Mouse (Mus musculus): ENCODE data around the gene Gnb4. TPM values are rescaled to one million over a fixed set of nuclear protein-coding genes. Genes with fewer than 3 reads are reported as not detected.

Gene Gnb4
- polyA plus RNA-seq, 1 experiment from 2014 or later = 27.2 TPM

DNA sequence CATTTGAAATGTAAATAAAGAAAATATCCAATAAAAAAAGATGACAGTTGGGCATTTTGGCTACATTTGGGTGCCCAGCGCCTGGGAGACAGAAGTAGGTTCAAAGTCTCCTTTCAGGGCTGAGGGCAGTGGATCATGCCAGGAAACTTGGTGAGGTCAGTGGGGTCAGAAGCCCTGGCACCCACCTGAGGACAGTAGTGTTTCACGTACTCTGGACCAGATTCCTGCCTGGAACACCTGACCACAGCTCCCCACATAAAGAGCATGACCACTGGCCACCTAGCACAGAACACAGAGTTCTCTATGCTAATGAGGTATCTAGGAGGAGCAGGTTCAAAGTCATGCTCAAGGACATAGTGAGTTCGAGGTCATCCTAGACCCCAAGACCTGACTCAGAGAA, 41.2 kb downstream of the Gnb4 start:
- DNase-seq (ENCODE audit: low spot score) = no peak
- no peak overlapping the region for H3K27ac ChIP-seq (ENCODE audit: low read depth, low read length)
- no peak for ATAC-seq (replicated peaks; ENCODE audit: low FRiP score)
- no peaks in the 10 kb centered on the region for H3K4me1 ChIP-seq (replicated peaks; ENCODE audit: control insufficient read depth, insufficient read depth, low read length)
- 91% methylated on average over 3 of the region's 3 CpGs for WGBS
- H3K9me3 ChIP-seq (ENCODE audit: control insufficient read depth, low read length) = no peaks in the 10 kb centered on the region
- peaks cover 9% of the 10 kb centered on the region; the same call in 1 of the 2 replicates for H3K36me3 ChIP-seq (ENCODE audit: control insufficient read depth, insufficient read depth, low read length)
- no peaks in the 10 kb centered on the region for H3K27me3 ChIP-seq (replicated peaks; ENCODE audit: control insufficient read depth, insufficient read depth, low read length)
- no peak overlapping the region for H3K4me2 ChIP-seq
- no peak overlapping the region for H3K9ac ChIP-seq (ENCODE audit: low read depth, low read length)
- H3K4me3 ChIP-seq (ENCODE audit: low read depth, low read length) = no peak overlapping the region

DNA sequence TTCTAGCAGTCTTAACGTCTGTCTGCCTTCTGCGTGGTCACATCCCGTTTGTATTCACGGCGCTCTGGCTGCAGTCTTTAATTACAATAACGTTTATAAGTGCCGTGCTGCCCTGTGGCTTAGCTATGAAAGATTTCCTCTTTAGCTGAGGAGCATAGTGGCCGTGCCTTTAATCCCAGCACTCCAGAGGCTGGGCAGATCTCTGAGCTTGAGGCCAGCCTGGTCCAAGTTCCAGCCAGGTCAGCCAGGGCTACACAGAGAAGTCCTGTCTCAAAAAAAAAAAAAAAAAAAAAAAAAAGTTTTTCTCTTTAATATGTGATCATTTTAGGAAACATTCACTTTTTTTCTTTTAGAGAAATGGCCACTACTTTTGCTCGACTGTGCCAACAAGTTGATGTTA, 42.5 kb downstream of the Gnb4 start:
- ATAC-seq (replicated peaks; ENCODE audit: low FRiP score) = no peak
- no peaks in the 10 kb centered on the region for H3K4me1 ChIP-seq (replicated peaks; ENCODE audit: control insufficient read depth, insufficient read depth, low read length)
- WGBS = 85% methylated on average over 9 of the region's 9 CpGs
- DNase-seq (ENCODE audit: low spot score) = no peak
- H3K27me3 ChIP-seq (replicated peaks; ENCODE audit: control insufficient read depth, insufficient read depth, low read length) = no peaks in the 10 kb centered on the region
- no peak overlapping the region for H3K4me3 ChIP-seq (ENCODE audit: low read depth, low read length)
- no peaks in the 10 kb centered on the region for H3K9me3 ChIP-seq (ENCODE audit: control insufficient read depth, low read length)
- peaks cover 16% of the 10 kb centered on the region for H3K36me3 ChIP-seq (ENCODE audit: control insufficient read depth, insufficient read depth, low read length)
- no peak overlapping the region for H3K27ac ChIP-seq (ENCODE audit: low read depth, low read length)
- H3K9ac ChIP-seq (ENCODE audit: low read depth, low read length) = no peak overlapping the region
- H3K4me2 ChIP-seq = no peak overlapping the region

- Histone ChIP-seq H3K4me2 (no peak overlapping the region), H3K27me3 (replicated peaks; ENCODE audit: control insufficient read depth, insufficient read depth, low read length) (no peaks in the 10 kb centered on the region), H3K27ac (ENCODE audit: low read depth, low read length) (no peak overlapping the region), H3K9me3 (ENCODE audit: control insufficient read depth, low read length) (peaks cover 4% of the 10 kb centered on the region; the same call in 1 of the 2 replicates), H3K4me3 (ENCODE audit: low read depth, low read length) (no peak overlapping the region), H3K4me1 (replicated peaks; ENCODE audit: control insufficient read depth, insufficient read depth, low read length) (no peaks in the 10 kb centered on the region), H3K36me3 (ENCODE audit: control insufficient read depth, insufficient read depth, low read length) (peaks cover 24% of the 10 kb centered on the region), H3K9ac (ENCODE audit: low read depth, low read length) (no peak overlapping the region)
- DNase-seq (ENCODE audit: low spot score) = no peak
- 90% methylated on average over 2 of the region's 2 CpGs for WGBS
- ATAC-seq (replicated peaks; ENCODE audit: low FRiP score) = no peak
These were observed 43.3 kb downstream of the Gnb4 start for GRCm38 (mm10) chr3:32573086-32573485.

DNA sequence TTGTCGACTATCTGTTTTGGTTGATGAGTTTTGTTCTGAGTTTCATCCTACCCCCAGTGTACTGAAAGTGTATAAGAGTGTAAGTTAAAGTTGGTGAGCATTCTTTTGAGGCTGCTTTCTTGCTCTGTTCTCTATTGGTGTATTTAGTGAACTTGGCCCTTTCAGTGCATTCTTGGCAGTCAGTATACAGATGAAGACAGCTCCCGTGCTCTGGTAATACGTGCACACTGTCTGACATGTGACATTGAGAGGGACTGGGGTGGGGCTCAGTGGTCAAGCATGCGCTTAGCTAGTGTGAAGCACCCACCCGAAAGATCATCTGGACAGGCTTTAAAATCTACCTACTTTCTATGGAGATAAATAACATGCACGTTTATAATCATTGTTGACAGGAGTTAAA, 53.0 kb downstream of the Gnb4 start:
- DNase-seq (ENCODE audit: low spot score) (no peak), ATAC-seq (replicated peaks; ENCODE audit: low FRiP score) (no peak)
- no peaks in the 10 kb centered on the region for H3K27me3 ChIP-seq (replicated peaks; ENCODE audit: control insufficient read depth, insufficient read depth, low read length)
- H3K4me1 ChIP-seq (replicated peaks; ENCODE audit: control insufficient read depth, insufficient read depth, low read length) = no peaks in the 10 kb centered on the region
- no peak overlapping the region for H3K27ac ChIP-seq (ENCODE audit: low read depth, low read length)
- peaks cover 30% of the 10 kb centered on the region for H3K36me3 ChIP-seq (ENCODE audit: control insufficient read depth, insufficient read depth, low read length)
- no peak overlapping the region for H3K4me3 ChIP-seq (ENCODE audit: low read depth, low read length)
- H3K9ac ChIP-seq (ENCODE audit: low read depth, low read length) = no peak overlapping the region
- no peak overlapping the region for H3K4me2 ChIP-seq
- H3K9me3 ChIP-seq (ENCODE audit: control insufficient read depth, low read length) = peaks cover 3% of the 10 kb centered on the region; the same call in 1 of the 2 replicates
- WGBS = 88% methylated on average over 6 of the region's 6 CpGs

DNA sequence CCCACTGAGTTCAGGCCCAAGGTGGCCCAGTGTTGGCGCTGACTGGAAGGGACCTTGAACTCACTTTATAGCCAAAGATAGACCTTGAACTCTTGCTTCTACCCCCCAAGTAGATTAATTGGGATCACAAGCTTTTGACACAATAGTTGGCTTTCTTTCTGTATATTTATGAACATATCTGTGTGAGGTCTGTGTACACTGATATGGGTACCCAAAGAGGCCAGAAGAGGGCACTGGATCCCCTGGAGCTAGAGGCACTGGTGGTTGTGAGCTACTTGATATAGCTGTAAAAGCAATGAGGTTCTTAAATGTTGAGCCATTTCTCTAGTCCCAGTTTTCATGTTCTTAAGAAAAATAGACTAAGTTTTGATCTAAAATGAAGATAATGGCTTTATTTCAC, 63.3 kb downstream of the Gnb4 start:
- H3K27me3 ChIP-seq (replicated peaks; ENCODE audit: control insufficient read depth, insufficient read depth, low read length) = no peaks in the 10 kb centered on the region
- ATAC-seq (replicated peaks; ENCODE audit: low FRiP score) (0 out of 2 replicates have a peak, but pooled peaks have one; percentile 49), DNase-seq (ENCODE audit: low spot score) (no peak)
- H3K9me3 ChIP-seq (ENCODE audit: control insufficient read depth, low read length) = no peaks in the 10 kb centered on the region
- peaks cover 8% of the 10 kb centered on the region; the same call in 1 of the 2 replicates for H3K36me3 ChIP-seq (ENCODE audit: control insufficient read depth, insufficient read depth, low read length)
- H3K27ac ChIP-seq (ENCODE audit: low read depth, low read length) = no peak overlapping the region
- H3K9ac ChIP-seq (ENCODE audit: low read depth, low read length) = no peak overlapping the region
- no peaks in the 10 kb centered on the region for H3K4me1 ChIP-seq (replicated peaks; ENCODE audit: control insufficient read depth, insufficient read depth, low read length)
- 97% methylated on average over 1 of the region's 1 CpGs for WGBS
- no peak overlapping the region for H3K4me3 ChIP-seq (ENCODE audit: low read depth, low read length)
- H3K4me2 ChIP-seq = no peak overlapping the region

- H3K36me3 ChIP-seq (ENCODE audit: control insufficient read depth, insufficient read depth, low read length) = peaks cover 11% of the 10 kb centered on the region; the same call in 1 of the 2 replicates
- 86% methylated on average over 5 of the region's 5 CpGs for WGBS
- DNase-seq (ENCODE audit: low spot score) (no peak), ATAC-seq (replicated peaks; ENCODE audit: low FRiP score) (no peak)
- H3K27ac ChIP-seq (ENCODE audit: low read depth, low read length) = no peak overlapping the region
- H3K27me3 ChIP-seq (replicated peaks; ENCODE audit: control insufficient read depth, insufficient read depth, low read length) = no peaks in the 10 kb centered on the region
- H3K9ac ChIP-seq (ENCODE audit: low read depth, low read length) = no peak overlapping the region
- peaks cover 6% of the 10 kb centered on the region; the same call in 1 of the 2 replicates for H3K4me1 ChIP-seq (replicated peaks; ENCODE audit: control insufficient read depth, insufficient read depth, low read length)
- no peak overlapping the region for H3K4me2 ChIP-seq
- no peaks in the 10 kb centered on the region for H3K9me3 ChIP-seq (ENCODE audit: control insufficient read depth, low read length)
- no peak overlapping the region for H3K4me3 ChIP-seq (ENCODE audit: low read depth, low read length)
These were observed 78.3 kb downstream of the Gnb4 start for GRCm38 (mm10) chr3:32538091-32538490.

GRCm38 (mm10) chr3:32537556-32537955, 78.8 kb downstream of the Gnb4 start:
- H3K9ac ChIP-seq (ENCODE audit: low read depth, low read length) = no peak overlapping the region
- H3K27ac ChIP-seq (ENCODE audit: low read depth, low read length) = no peak overlapping the region
- peaks cover 6% of the 10 kb centered on the region; the same call in 1 of the 2 replicates for H3K4me1 ChIP-seq (replicated peaks; ENCODE audit: control insufficient read depth, insufficient read depth, low read length)
- no peaks in the 10 kb centered on the region for H3K9me3 ChIP-seq (ENCODE audit: control insufficient read depth, low read length)
- H3K4me3 ChIP-seq (ENCODE audit: low read depth, low read length) = no peak overlapping the region
- 78% methylated on average over 1 of the region's 1 CpGs for WGBS
- H3K36me3 ChIP-seq (ENCODE audit: control insufficient read depth, insufficient read depth, low read length) = peaks cover 11% of the 10 kb centered on the region; the same call in 1 of the 2 replicates
- ATAC-seq (replicated peaks; ENCODE audit: low FRiP score) (no peak), DNase-seq (ENCODE audit: low spot score) (no peak)
- no peak overlapping the region for H3K4me2 ChIP-seq
- H3K27me3 ChIP-seq (replicated peaks; ENCODE audit: control insufficient read depth, insufficient read depth, low read length) = no peaks in the 10 kb centered on the region

GRCm38 (mm10) chr3:32535692-32536091, 80.7 kb downstream of the Gnb4 start:
- Histone ChIP-seq H3K27ac (ENCODE audit: low read depth, low read length) (peak overlapping the region; percentile 33; the same call in 1 of the 2 replicates), H3K4me3 (ENCODE audit: low read depth, low read length) (no peak overlapping the region), H3K9me3 (ENCODE audit: control insufficient read depth, low read length) (no peaks in the 10 kb centered on the region), H3K36me3 (ENCODE audit: control insufficient read depth, insufficient read depth, low read length) (peaks cover 11% of the 10 kb centered on the region; the same call in 1 of the 2 replicates), H3K4me1 (replicated peaks; ENCODE audit: control insufficient read depth, insufficient read depth, low read length) (peaks cover 6% of the 10 kb centered on the region; the same call in 1 of the 2 replicates), H3K9ac (ENCODE audit: low read depth, low read length) (no peak overlapping the region), H3K27me3 (replicated peaks; ENCODE audit: control insufficient read depth, insufficient read depth, low read length) (no peaks in the 10 kb centered on the region), H3K4me2 (peak overlapping the region; percentile 16)
- no peak for DNase-seq (ENCODE audit: low spot score)
- 26% methylated on average over 1 of the region's 1 CpGs for WGBS
- peak; percentile 79 for ATAC-seq (replicated peaks; ENCODE audit: low FRiP score)

Data from liver, embryonic 11.5 days (tissue).